Mouse (Mus musculus): ENCODE measurements at regions not wholly inside any gene's neighbourhood (a gene's known extent, or its start where the extent isn't known, plus 50 kb on each side); places are given as distances from the start of the nearest gene placed in this dataset.

DNA sequence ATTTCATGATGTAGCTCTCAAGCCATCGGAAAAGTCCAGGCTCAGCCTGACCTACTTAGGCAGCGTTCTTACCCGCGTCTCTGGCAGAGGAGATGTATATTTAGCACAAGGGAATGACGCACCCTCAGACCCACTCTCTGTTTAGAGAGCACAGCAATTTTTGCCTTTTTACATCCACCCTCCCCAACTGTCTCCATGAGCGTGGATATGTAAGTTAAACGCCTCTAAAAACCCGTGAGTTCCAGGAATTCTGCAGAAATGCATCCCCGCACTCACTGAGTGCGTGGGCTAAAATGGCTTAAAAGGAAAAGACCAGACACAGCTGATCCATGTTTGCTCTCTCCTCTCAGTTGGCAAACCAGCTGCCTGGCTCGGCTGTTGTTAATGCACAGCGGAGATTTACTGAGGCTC lies 267.8 kb upstream of the Arid1b start:
- in situ Hi-C loops (cut with MboI; ENCODE audit: low pct_unique_long_range_greater_than_20kb in 1 of 2, low sequenced_read_pairs in 2 of 2, unreplicated experiment in 1 of 2): no loop called here

DNA sequence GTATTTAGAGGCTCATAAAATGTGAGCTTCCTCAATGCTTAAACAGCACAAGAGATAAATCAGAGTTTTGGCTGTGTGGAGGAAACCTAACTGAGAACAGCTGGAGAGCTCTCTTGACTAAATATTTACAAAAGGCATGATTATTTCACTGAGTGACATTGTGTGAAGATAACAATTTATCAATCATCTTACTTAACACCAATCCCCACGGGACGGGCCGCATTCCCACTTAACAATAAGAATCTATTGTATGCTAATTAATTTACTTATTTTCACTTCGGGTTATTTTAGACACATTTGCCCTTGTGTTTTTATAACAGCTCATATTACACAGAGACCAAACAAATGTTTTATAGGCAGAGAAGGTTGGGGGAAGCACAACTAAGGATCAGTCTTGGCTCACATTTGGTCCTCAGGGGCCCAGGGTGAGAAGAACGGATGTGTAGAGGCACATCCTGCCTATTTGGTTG lies 259.7 kb upstream of the Arid1b start:
- in situ Hi-C loops (cut with MboI; ENCODE audit: low pct_unique_long_range_greater_than_20kb in 1 of 2, low sequenced_read_pairs in 2 of 2, unreplicated experiment in 1 of 2): no loop called here

DNA sequence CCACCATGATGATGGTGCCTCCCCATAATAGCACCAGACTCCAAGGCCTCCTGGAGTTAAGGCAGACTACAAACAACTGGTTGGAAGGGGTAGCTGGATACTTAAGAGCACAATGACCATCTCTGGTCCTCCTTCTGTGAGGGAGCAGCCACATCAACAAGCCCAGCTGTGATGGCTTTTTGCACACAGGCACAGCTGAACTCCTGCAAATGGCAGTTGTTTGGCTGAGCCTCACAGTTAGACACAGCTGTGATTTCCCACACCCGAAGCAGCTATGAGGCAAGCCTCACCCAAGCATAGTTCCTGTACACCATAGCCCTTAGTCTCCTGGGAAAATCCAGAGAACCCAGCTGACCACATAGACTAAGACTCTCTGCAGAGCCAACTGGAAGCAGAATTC lies 258.9 kb upstream of the Arid1b start:
- in situ Hi-C loops (cut with MboI; ENCODE audit: low pct_unique_long_range_greater_than_20kb in 1 of 2, low sequenced_read_pairs in 2 of 2, unreplicated experiment in 1 of 2): no loop called here

DNA sequence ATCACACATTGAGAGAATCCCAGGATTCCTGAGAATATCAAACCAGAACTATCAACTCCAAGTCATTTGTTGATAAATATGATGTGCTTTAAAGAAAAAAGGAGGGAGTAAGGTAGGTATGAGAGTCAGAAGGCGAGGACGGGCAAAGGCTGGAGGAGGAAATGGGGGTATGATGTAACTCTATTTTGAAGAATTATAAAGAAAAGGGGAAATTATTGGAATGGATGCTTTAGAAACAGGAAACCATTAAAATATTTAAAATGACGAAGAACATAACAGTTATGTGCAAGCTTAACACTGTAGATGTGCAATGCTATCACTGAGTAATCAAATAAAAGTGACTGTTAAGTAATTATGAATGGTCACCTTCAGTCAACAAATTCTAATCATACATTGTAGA lies 257.4 kb upstream of the Arid1b start:
- in situ Hi-C loops (cut with MboI; ENCODE audit: low pct_unique_long_range_greater_than_20kb in 1 of 2, low sequenced_read_pairs in 2 of 2, unreplicated experiment in 1 of 2): no loop called here

DNA sequence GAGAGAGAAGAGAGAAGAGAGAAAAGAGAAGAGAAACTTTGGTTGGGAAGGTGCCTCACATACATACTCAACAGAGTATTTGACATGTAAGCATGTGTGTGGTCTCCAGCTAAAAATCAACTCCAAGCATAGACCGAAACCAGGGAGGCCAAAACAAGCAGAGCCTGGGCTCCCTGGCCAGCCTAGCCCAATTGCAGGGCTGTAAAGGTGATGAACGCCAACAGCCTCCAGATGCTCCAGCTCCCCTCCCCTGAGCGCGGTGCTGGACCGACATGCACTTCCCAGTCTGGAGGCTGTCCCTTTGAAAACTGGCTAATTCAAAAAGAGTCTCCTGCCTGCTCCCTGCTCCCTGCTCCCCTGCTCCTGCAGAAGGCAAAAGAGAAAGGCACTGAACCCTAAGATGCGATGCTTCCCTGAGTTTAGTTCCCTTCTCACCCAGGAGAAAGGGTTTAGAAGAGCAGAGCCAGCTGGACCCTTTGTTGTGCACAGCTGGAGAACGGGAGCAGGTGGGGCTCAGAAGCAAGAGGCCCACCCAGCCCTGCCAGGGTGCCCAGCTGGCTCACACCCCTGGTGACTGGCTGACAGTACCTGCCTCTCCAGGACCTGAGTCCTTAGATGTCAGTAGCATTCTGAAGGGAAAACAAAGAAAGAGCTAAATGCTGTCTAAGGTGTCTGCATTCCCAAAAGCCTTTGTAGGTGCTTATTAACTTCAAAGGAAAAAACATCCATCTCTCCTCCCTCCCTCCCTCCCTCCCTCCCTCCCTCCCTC lies 255.2 kb upstream of the Arid1b start:
- in situ Hi-C loops (cut with MboI; ENCODE audit: low pct_unique_long_range_greater_than_20kb in 1 of 2, low sequenced_read_pairs in 2 of 2, unreplicated experiment in 1 of 2): no loop called here

DNA sequence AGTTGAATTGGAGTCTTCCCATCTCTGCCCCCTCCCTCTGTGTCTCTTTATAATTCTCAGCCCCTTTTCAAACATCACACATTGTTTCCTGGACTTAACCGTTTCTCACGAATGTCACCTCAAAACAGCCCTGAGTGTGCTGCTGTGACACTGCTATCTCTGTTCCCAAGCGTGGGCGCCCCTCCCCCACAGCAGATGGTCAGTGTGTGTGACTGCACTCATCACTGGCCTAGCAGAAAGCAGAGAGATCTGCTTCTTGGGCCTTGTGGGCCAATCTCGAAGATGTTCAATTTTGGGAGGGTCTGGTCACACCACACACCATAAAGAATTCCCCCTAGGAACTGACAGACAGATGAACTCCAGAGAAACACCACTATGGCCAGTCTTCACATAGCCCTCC lies 253.3 kb upstream of the Arid1b start:
- in situ Hi-C loops (cut with MboI; ENCODE audit: low pct_unique_long_range_greater_than_20kb in 1 of 2, low sequenced_read_pairs in 2 of 2, unreplicated experiment in 1 of 2): no loop called here

GRCm38 (mm10) chr17:4742314-4742713 lies 251.8 kb upstream of the Arid1b start:
- in situ Hi-C loops (cut with MboI; ENCODE audit: low pct_unique_long_range_greater_than_20kb in 1 of 2, low sequenced_read_pairs in 2 of 2, unreplicated experiment in 1 of 2): no loop called here

DNA sequence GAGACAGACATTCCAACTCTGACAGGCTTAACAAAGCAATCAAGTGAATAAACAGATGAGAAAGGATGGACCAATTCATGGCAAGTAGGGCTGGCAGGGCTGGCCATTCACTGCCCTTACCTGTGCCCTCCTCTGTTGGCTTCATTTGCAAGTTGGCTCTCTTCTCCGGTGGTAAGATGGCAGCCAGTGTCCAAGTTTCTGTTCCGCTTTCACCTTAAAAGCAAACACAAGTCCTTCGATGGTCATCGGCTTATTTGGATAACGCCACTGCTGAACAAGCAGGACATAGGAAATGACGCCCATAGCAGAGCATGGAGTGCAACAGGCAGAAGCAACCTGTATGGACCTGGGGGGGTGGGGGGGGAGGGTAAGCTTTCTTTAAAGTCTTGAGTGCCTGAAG lies 231.2 kb upstream of the Arid1b start:
- in situ Hi-C loops (cut with MboI; ENCODE audit: low pct_unique_long_range_greater_than_20kb in 1 of 2, low sequenced_read_pairs in 2 of 2, unreplicated experiment in 1 of 2): no loop called here

DNA sequence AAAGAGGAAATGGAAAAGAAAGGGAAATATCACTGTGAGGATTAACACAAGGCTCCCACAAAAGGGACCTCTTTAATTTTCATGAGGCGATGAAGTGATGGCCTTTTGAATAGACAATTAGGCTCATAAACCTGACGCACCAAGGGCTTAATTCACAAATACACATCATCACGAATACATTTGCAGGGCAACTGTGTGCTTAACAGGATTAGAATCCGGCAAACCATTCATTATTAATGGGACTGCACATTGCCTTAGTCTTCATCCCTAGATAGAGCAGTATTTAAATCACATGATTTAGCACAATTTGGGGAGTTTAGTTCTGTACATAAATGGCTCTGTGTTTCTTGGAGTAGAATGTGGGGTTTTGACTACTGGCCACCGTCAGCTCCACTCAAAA lies 228.4 kb upstream of the Arid1b start:
- in situ Hi-C loops (cut with MboI; ENCODE audit: low pct_unique_long_range_greater_than_20kb in 1 of 2, low sequenced_read_pairs in 2 of 2, unreplicated experiment in 1 of 2): no loop called here

GRCm38 (mm10) chr17:4767947-4768522 lies 226.1 kb upstream of the Arid1b start:
- in situ Hi-C loops (cut with MboI; ENCODE audit: low pct_unique_long_range_greater_than_20kb in 1 of 2, low sequenced_read_pairs in 2 of 2, unreplicated experiment in 1 of 2): no loop called here

DNA sequence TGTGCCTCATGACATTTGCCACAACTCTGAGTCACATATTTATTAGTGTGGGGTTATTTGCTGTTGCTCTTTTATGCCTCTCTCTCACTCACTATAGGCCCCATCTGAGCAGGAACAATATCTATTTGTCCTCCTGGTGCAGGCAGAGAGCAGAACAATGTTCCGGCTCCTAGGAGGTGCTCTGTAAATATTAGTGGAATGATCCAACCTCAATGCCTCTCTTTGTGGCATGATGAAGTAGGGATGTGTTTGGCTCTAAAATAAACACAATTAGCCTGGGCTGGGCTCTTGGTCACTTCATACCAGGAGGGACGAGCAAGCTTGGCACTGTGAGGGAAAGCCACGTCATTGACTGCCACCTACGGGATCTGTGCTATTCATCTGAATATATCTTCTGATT lies 224.8 kb upstream of the Arid1b start:
- in situ Hi-C loops (cut with MboI; ENCODE audit: low pct_unique_long_range_greater_than_20kb in 1 of 2, low sequenced_read_pairs in 2 of 2, unreplicated experiment in 1 of 2): no loop called here

- in situ Hi-C loops (cut with MboI; ENCODE audit: low pct_unique_long_range_greater_than_20kb in 1 of 2, low sequenced_read_pairs in 2 of 2, unreplicated experiment in 1 of 2): no loop called here
Observed at GRCm38 (mm10) chr17:4770052-4770451, 224.1 kb upstream of the Arid1b start.

- in situ Hi-C loops (cut with MboI; ENCODE audit: low pct_unique_long_range_greater_than_20kb in 1 of 2, low sequenced_read_pairs in 2 of 2, unreplicated experiment in 1 of 2): no loop called here
Observed at GRCm38 (mm10) chr17:4778161-4778560, 216.0 kb upstream of the Arid1b start.

DNA sequence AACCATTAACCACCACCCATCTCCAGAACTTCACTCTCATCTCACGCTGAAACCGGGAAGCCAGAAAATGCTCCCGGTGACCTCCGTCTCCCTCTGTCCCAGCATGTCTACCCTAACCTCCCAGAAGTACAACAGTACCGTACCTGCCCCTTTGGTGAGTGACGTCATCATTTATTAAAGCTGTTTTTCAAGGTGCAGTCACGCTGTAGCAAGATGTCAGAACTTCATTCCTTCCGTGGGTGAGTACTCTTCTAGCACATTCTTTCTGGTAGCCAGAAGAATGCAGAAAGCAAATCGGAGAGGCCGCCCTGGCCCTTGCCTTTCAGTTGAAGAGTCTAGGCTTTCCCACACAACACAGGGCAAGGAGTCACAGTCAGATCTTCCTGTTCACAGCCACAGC lies 215.1 kb upstream of the Arid1b start:
- in situ Hi-C loops (cut with MboI; ENCODE audit: low pct_unique_long_range_greater_than_20kb in 1 of 2, low sequenced_read_pairs in 2 of 2, unreplicated experiment in 1 of 2): no loop called here

DNA sequence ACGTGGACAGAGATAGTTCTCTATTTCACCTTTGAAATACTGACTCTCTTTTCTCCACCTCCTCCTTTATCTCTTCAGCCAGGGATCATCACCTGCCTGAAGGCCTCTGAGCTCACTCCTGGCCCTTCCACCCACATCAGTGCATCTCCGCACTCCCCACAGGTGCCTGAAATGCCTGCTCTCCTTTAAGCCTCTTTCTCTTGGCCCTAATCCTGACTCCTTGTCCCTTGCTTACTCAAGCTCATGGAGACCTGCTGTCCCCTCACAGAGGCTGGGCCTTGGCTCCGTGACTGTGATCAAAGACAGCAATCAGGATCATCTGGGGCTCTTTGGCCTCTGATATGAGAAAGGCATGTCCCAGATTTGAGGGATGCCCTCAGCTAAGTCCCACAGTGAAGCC lies 212.5 kb upstream of the Arid1b start:
- in situ Hi-C loops (cut with MboI; ENCODE audit: low pct_unique_long_range_greater_than_20kb in 1 of 2, low sequenced_read_pairs in 2 of 2, unreplicated experiment in 1 of 2): no loop called here

- in situ Hi-C loops (cut with MboI; ENCODE audit: low pct_unique_long_range_greater_than_20kb in 1 of 2, low sequenced_read_pairs in 2 of 2, unreplicated experiment in 1 of 2): no loop called here
Observed at GRCm38 (mm10) chr17:4784296-4784695, 209.8 kb upstream of the Arid1b start.

DNA sequence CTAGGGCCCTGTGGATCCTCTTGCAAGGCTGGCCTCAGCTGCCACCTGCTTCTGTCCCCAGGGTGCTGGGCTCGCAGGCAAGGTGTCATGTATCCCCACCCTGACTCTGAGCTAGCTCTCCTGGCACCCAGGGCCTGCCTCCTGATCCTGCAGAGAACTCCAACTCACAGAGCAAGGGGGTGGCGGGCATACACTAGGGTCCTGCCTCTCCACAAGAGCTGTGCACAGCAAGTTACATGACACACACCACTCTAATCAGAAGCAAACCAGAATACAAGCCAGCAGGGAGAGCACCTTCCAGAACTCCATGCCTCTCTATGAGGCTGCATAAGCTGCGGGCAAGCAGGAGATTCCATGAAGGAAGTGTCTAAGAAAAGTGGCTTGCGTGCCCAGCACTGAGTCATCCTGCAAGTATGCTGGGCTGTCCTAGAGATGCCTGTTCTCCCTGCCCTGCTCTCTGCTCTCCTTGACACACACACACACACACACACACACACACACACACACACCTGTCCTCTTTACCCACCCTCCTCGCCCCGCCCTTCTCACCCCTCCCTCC lies 208.8 kb upstream of the Arid1b start:
- in situ Hi-C loops (cut with MboI; ENCODE audit: low pct_unique_long_range_greater_than_20kb in 1 of 2, low sequenced_read_pairs in 2 of 2, unreplicated experiment in 1 of 2): no loop called here

GRCm38 (mm10) chr17:4786524-4786923 lies 207.6 kb upstream of the Arid1b start:
- in situ Hi-C loops (cut with MboI; ENCODE audit: low pct_unique_long_range_greater_than_20kb in 1 of 2, low sequenced_read_pairs in 2 of 2, unreplicated experiment in 1 of 2): no loop called here

GRCm38 (mm10) chr17:4791873-4792272 lies 202.3 kb upstream of the Arid1b start:
- in situ Hi-C loops (cut with MboI; ENCODE audit: low pct_unique_long_range_greater_than_20kb in 1 of 2, low sequenced_read_pairs in 2 of 2, unreplicated experiment in 1 of 2): no loop called here

DNA sequence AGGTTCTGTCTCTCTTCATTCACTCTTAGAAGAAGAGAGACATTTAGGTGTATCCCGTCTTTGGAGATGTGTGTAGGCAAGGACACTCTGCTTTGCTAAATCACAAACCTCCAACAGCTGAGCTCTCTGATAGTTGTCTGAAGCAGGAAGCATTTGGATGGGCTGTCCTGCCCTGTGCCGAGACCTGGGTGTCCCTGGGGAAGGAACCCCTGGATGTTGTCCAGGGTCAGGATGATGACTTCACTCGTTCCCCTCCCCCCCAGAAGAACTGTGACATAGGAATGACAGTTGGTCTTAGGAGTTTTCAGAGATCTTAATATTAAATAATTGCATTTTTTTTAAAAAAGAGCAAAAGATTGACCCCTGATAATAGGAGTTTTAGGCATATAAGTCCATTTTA lies 197.9 kb upstream of the Arid1b start:
- in situ Hi-C loops (cut with MboI; ENCODE audit: low pct_unique_long_range_greater_than_20kb in 1 of 2, low sequenced_read_pairs in 2 of 2, unreplicated experiment in 1 of 2): no loop called here

All from mouse embryonic stem cell (cell line).